Mouse (Mus musculus): ENCODE results near the gene Gm45785. TPM values are rescaled to one million over a fixed set of nuclear protein-coding genes. Genes with fewer than 3 reads are reported as not detected.

The Gm45785 gene
- total and polyA plus RNA-seq, 3 experiments = not detected

DNA sequence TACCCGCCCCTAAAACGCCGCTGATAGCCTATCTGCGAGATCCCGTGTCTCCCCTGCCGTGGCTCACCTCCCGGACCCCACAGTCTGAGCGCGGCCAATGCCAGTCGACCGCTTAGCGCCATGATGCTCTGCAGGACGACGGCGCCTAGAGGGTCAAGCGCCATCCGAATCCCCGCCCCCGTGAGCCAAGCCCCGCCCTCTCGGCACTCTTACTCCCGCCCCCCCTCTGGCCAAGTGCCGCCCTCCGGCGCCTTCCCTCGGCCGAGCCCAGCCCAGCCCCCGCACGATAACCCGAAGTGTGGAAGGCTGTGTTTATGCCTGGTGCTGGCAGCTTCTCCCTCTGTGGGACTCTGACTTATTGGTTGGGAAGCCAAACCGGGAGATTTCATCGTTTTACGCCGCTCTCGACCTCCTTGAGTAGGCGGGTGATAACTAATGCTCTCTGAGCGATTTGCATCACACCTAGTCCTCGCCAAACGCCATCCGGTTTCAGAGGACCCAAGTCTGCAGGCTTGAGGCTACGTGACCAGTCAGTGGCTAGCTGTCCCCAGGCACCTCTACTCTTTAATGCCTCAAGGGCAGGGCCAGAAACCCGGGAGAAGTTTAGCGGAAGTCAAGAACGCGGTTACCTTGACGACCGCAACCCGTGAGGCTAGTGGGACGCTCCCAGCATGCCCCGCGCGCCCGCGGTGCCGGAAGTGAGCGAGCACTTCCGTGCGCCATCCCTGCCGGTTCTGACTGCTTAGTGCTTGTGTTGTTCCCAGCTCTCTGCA lies 25.8 kb upstream of the Gm45785 start, which contains the start of the genes Psmd13 and Sirt3 (continued):
- TF ChIP-seq USF2 (IDR thresholded peaks at IDR 0.05; ENCODE audit: borderline replicate concordance in 1 of 2, insufficient read depth in 1 of 2, low read depth in 1 of 2, low read length in 2 of 2) = no peak
- no peak for TF ChIP-seq ZNF384 (IDR thresholded peaks at IDR 0.05; ENCODE audit: low read depth, low read length)
- peak; percentile 93 for TF ChIP-seq MXI1 (IDR thresholded peaks at IDR 0.05; ENCODE audit: low read depth, low read length)
- no peak for TF ChIP-seq ZC3H11A (IDR thresholded peaks at IDR 0.05; ENCODE audit: low read depth, low read length)
- TF ChIP-seq TCF12 (IDR thresholded peaks at IDR 0.05; ENCODE audit: low read depth, low read length) = peak; percentile 44; the same call in 1 of the 2 replicates
- peak; percentile 52; the same call in 1 of the 2 replicates for TF ChIP-seq MAX (IDR thresholded peaks at IDR 0.05; ENCODE audit: low read length)
- TF ChIP-seq ELF1 (IDR thresholded peaks at IDR 0.05; ENCODE audit: low read depth, low read length) = peak; percentile 96
- TF ChIP-seq POLR2AphosphoS5 (IDR thresholded peaks at IDR 0.05; ENCODE audit: borderline replicate concordance, low read depth, low read length) = no peak
- peak; percentile 85 for TF ChIP-seq NELFE (IDR thresholded peaks at IDR 0.05; ENCODE audit: low read depth, low read length)
- TF ChIP-seq RCOR1 (IDR thresholded peaks at IDR 0.05; ENCODE audit: low read depth, low read length) = no peak
- no peak for TF ChIP-seq CHD1 (IDR thresholded peaks at IDR 0.05; ENCODE audit: low read depth, low read length)
- TF ChIP-seq ZMIZ1 (IDR thresholded peaks at IDR 0.05; ENCODE audit: low read depth, low read length) = peak; percentile 20; the same call in 1 of the 2 replicates
- TF ChIP-seq MAFK (IDR thresholded peaks at IDR 0.05; ENCODE audit: borderline replicate concordance, low read depth, low read length) = no peak
- peak; percentile 68 for TF ChIP-seq USF1 (IDR thresholded peaks at IDR 0.05; ENCODE audit: low read depth, low read length)
- no peak for TF ChIP-seq BHLHE40 (IDR thresholded peaks at IDR 0.05; ENCODE audit: borderline replicate concordance, low read depth, low read length)

DNA sequence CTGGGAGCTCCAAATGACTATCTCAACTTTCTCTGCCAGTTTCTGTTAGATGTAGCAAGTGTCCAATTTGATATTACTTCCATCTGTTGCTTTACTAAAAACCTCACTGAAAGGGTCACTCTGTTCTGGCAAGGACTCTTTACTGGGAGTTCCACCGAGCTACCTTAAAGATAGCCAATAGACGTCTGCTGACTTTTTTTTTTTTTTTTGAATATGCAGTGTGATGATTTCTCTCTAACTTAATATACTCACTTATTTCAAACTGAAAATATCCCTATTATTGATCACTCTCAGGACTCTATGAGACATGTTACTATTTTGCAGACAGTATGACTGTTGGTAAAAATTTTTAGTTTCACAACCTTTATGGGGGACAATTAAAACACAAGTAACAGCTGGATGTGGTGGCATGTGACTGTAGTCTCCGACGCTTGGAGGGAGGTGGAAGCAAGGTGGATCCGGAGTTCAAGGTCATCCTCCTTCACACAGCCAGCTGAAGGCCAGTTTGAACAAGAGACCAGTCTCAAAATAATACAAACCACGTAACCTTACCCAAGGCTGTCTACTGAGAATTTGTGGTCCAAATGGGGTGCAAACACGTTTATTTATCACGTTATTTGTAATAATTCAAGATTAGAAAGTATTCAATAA lies 24.9 kb upstream of the Gm45785 start:
- Histone ChIP-seq H3K27ac (ENCODE audit: control insufficient read depth, low read depth, low read length) (no peak overlapping the region; the same call in 1 of the 2 replicates), H3K4me3 (ENCODE audit: control insufficient read depth in 1 of 2, insufficient read depth in 1 of 2, low read depth in 2 of 2, low read length in 2 of 2) (peak overlapping the region; percentile 92), H3K36me3 (ENCODE audit: control insufficient read depth in 1 of 2, insufficient read depth in 2 of 2, low read length in 2 of 2) (peaks cover 0 to 18% of the 10 kb centered on the region in 2 experiments; a peak in 2 of 4 replicates), H3K27me3 (ENCODE audit: control insufficient read depth in 1 of 2, insufficient read depth in 2 of 2, low read length in 2 of 2) (no peaks in the 10 kb centered on the region), H3K4me1 (ENCODE audit: control insufficient read depth in 1 of 2, insufficient read depth in 2 of 2, low read length in 2 of 2) (peaks cover 0 to 14% of the 10 kb centered on the region in 2 experiments; a peak in 3 of 4 replicates), H3K9me3 (replicated peaks; ENCODE audit: insufficient read depth, low read length) (no peaks in the 10 kb centered on the region), H3K9ac (ENCODE audit: control insufficient read depth, low read depth, low read length, poor library complexity, severe bottlenecking) (peak overlapping the region; percentile 66), H3K79me2 (ENCODE audit: control insufficient read depth, insufficient read depth, low read length, poor library complexity) (peaks cover 15% of the 10 kb centered on the region)
- TF ChIP-seq ZNF384 (IDR thresholded peaks at IDR 0.05; ENCODE audit: low read depth, low read length) (peak; percentile 68; the same call in 1 of the 2 replicates), USF1 (IDR thresholded peaks at IDR 0.05; ENCODE audit: low read depth, low read length) (0 out of 2 replicates have a peak, but pooled peaks have one; percentile 44), ZMIZ1 (IDR thresholded peaks at IDR 0.05; ENCODE audit: low read depth, low read length) (no peak)
- DNase-seq (ENCODE audit: low read depth, low spot score) = no peak

All from MEL (cell line).